Mouse (Mus musculus) liver, adult 2 months (tissue): ENCODE measurements at regions not wholly inside any gene's neighbourhood (a gene's known extent, or its start where the extent isn't known, plus 50 kb on each side); places are given as distances from the start of the nearest gene placed in this dataset.

Source experiments
- DNase-seq: peaks from one replicate; pipeline ENCODE4 v3.0.0-alpha.2; 2011; ENCODE audit warnings: low read depth, low spot score; ENCODE audit errors: extremely low read depth
- H3K27ac ChIP-seq: fragments of 200-500 bp; replicated peaks from 2 replicates; pipeline ENCODE4 v1.5.1; 2012; ENCODE audit warnings: low read depth, mild to moderate bottlenecking, control low read depth, inconsistent platforms, low read length; ENCODE audit not compliant: insufficient read depth
- H3K27me3 ChIP-seq: fragments of 200-500 bp; 2 replicates; pipeline ENCODE4 v1.6.1; 2012; ENCODE audit warnings: mild to moderate bottlenecking, moderate library complexity, low read length, inconsistent platforms; ENCODE audit not compliant: control insufficient read depth, insufficient read depth
- H3K36me3 ChIP-seq: fragments of 200-500 bp; 2 replicates; pipeline ENCODE4 v1.6.1; 2012; ENCODE audit warnings: low read length, inconsistent platforms; ENCODE audit not compliant: control insufficient read depth, insufficient read depth
- H3K4me1 ChIP-seq: fragments of 200-500 bp; 2 replicates; pipeline ENCODE4 v1.6.1; 2011; ENCODE audit warnings: low read length; ENCODE audit not compliant: control insufficient read depth, insufficient read depth
- H3K4me3 ChIP-seq: fragments of 200-500 bp; 2 replicates; pipeline ENCODE4 v1.5.1; 2011; ENCODE audit warnings: low read depth, mild to moderate bottlenecking, control low read depth, low read length, moderate library complexity; ENCODE audit not compliant: insufficient read depth
- H3K79me2 ChIP-seq: fragments of 200-500 bp; 2 replicates; pipeline ENCODE4 v1.6.1; 2012; ENCODE audit warnings: inconsistent platforms, mild to moderate bottlenecking, low read length, moderate library complexity; ENCODE audit not compliant: control insufficient read depth, insufficient read depth
- H3K9ac ChIP-seq: fragments of 200-500 bp; 2 replicates; pipeline ENCODE4 v1.6.1; 2012; ENCODE audit warnings: low read depth, mild to moderate bottlenecking, control low read depth, inconsistent platforms, low read length
- CTCF ChIP-seq: fragments of 200-500 bp; IDR thresholded peaks from 2 replicates; pipeline ENCODE4 v1.5.1; 2011; ENCODE audit warnings: low read depth, low read length, control low read depth
- POLR2A ChIP-seq: fragments of 200-500 bp; IDR thresholded peaks from 2 replicates; pipeline ENCODE4 v1.6.1; 2011; ENCODE audit warnings: low read length, control low read depth; ENCODE audit not compliant: insufficient read depth; ENCODE audit errors: extremely low read depth
- WGBS: fragments of 180-500 bp; shearing (Covaris S2); methylation state at CpG from one replicate; pipeline ENCODE4 v1.1.7; 2018; 5-methylcytosine and 5-hydroxymethylcytosine counted together

DNA sequence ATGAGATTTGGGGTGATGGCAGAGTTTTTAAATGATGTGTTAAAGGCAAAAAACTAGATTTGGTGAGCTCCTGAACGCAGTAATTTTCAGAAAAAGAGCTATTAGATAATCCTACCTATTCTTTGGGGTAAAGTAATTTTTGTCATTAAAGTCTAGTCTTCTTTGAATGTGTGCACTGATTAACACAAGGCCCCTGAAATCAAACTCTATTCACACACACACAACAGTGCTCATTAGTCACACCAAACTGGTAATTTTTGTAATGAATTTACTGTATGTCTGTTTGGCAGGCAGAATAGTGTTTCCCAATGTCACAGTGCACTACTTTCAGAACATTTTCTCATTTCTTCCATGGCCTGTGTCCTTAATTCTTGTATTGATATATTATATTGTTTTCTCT, 296.8 kb downstream of the Arl6ip6 start:
- 71% methylated on average over 1 of the region's 1 CpGs for WGBS

DNA sequence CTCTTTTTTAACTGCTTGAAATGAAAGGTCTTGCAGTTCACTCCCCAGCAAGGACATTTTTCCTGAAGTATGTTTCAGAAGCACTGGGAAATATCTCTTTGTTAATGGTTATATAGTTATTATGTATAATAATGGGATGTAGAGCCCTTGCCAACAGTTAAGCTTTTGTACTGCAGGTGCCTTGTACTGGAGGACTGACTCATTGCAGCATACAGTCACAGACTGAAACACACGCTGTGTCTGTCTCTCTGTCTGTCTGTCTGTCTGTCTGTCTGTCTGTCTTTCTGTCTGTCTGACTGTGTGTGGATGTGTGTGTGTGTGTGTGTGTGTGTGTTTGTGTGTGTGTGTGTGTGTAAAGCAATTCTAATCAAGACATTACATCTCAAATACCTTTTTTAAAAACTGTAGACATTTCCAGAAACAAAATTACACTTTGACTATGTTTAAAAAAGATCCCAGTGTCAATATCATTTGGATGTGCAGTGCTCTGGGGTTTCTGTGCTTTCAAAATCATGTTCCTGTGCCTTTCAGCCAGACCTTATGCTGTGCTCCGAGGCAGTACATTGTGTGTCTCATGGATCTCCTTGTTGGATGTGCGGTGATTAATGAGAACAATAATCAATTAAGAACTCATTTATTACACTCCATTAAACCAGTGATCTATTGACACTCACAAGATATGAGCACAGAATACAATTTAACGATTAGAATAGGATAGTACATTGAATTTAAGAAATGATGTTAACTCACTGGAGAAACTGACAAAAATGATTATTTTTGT, 299.5 kb downstream of the Arl6ip6 start:
- TF ChIP-seq CTCF (no peak), POLR2A (no peak)
- 73% methylated on average over 4 of the region's 4 CpGs for WGBS
- no peak overlapping the region for H3K4me3 ChIP-seq
- no peak overlapping the region for H3K27ac ChIP-seq
- no peaks in the 10 kb centered on the region for H3K4me1 ChIP-seq
- no peak overlapping the region for H3K9ac ChIP-seq
- no peaks in the 10 kb centered on the region for H3K36me3 ChIP-seq
- no peaks in the 10 kb centered on the region for H3K79me2 ChIP-seq
- no peaks in the 10 kb centered on the region for H3K27me3 ChIP-seq
- no peak for DNase-seq

More for the DNA sequence above, 296.8 kb downstream of the Arl6ip6 start:
- TF ChIP-seq POLR2A (no peak), CTCF (no peak)
- no peak overlapping the region for H3K4me3 ChIP-seq
- H3K36me3 ChIP-seq = no peaks in the 10 kb centered on the region
- H3K9ac ChIP-seq = no peak overlapping the region
- H3K4me1 ChIP-seq = no peaks in the 10 kb centered on the region
- H3K79me2 ChIP-seq = no peaks in the 10 kb centered on the region
- DNase-seq = no peak
- H3K27ac ChIP-seq = no peak overlapping the region
- no peaks in the 10 kb centered on the region for H3K27me3 ChIP-seq

DNA sequence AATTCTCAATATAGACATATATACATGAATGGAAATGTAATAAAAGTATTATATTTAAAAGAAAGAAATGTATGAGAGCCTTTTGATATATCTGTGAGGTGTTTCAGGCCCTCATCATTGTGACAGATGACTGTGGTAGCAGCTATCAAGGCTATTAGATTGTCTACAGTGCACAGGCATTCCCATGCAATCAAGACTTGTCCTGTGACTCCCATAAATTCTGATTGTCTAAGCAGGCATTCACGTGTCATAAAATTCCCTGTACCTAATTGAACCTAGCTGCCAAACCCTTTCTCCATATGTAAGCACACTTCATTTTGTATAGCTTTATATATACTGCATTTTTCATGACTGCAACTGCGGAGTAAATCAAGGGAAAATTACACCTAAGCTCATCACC, 301.3 kb downstream of the Arl6ip6 start:
- Histone ChIP-seq H3K79me2 (no peaks in the 10 kb centered on the region), H3K4me1 (no peaks in the 10 kb centered on the region), H3K27ac (no peak overlapping the region), H3K27me3 (no peaks in the 10 kb centered on the region), H3K4me3 (no peak overlapping the region), H3K9ac (no peak overlapping the region), H3K36me3 (no peaks in the 10 kb centered on the region)
- 72% methylated on average over 2 of the region's 2 CpGs for WGBS
- no peak for DNase-seq
- TF ChIP-seq POLR2A = no peak
- TF ChIP-seq CTCF = no peak

DNA sequence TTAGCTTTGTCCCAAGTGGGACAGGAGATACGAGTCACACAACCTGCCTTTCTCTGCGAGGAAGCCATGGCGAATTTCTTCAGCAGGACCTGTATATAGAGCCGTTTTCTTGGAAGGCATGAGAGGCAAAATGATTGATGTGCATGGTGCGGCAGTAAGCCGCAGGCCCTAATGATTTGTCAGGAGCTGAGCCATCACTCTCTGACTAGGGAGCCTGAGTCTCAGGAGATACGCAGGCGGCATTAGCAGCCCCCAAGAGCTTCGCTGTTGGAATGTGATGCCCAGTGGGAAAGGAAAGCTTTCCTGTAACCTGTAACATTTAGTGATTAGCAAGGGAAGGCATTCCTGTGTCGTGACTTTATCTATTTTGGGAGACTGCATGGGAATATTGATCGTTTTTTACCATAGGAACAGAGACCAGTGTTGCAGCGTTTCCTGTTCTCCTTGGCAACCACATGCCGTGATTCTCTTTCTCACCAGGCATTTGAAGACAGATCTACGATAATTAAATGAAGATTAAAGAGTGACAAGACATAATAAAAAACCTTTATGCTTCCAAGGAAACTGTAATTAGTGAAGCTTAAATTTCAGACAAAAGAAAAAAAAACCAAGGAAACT, 310.2 kb downstream of the Arl6ip6 start:
- Histone ChIP-seq H3K9ac (no peak overlapping the region), H3K27me3 (no peaks in the 10 kb centered on the region), H3K79me2 (no peaks in the 10 kb centered on the region), H3K36me3 (no peaks in the 10 kb centered on the region), H3K27ac (no peak overlapping the region), H3K4me3 (no peak overlapping the region), H3K4me1 (no peaks in the 10 kb centered on the region)
- no peak for DNase-seq
- TF ChIP-seq CTCF (no peak), POLR2A (no peak)
- WGBS = 58% methylated on average over 14 of the region's 14 CpGs

DNA sequence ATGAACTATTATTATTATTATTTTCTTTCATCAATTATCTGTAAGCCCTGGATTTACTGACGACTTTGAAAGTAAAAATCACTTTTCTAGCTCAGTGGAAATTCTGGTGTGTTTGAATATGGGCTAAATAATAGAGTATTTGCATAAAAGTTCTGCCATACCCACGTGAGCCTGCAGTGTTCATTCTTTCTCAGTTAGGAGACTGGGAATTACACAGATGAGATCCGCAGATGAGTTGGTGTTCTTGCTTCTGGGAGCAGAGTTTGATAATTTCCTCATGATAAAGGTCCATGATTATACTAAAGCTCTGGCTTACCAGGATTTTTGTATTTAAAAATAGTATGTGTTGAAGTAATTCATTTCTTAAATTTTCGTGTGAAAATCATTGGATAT, 310.7 kb downstream of the Arl6ip6 start:
- H3K27me3 ChIP-seq = no peaks in the 10 kb centered on the region

DNA sequence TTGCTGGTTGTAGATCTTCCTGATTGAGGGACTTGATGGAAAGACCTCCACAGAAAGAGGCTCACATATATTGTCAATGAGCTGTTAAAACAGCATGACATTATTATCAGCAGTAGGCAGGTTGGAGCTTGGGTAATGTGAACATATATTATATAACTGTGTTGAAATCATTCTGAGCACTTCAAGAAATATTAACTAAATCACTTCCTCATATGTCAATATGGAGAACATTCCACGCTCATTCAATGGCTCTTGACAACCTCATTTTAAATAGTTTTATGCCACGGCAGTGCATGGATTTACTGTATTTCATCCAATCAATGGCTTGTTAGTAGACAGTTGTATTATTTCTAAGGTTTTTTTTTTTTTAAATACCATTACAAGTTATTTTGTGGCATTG, 350.6 kb downstream of the Arl6ip6 start:
- no peak for DNase-seq
- H3K27me3 ChIP-seq = no peaks in the 10 kb centered on the region
- H3K4me3 ChIP-seq = no peak overlapping the region
- H3K27ac ChIP-seq = no peak overlapping the region
- no peak for TF ChIP-seq CTCF
- no peak for TF ChIP-seq POLR2A
- no peak overlapping the region for H3K9ac ChIP-seq
- H3K79me2 ChIP-seq = no peaks in the 10 kb centered on the region
- WGBS = 86% methylated on average over 2 of the region's 2 CpGs
- H3K36me3 ChIP-seq = no peaks in the 10 kb centered on the region
- H3K4me1 ChIP-seq = no peaks in the 10 kb centered on the region

More for the DNA sequence above, 310.7 kb downstream of the Arl6ip6 start:
- no peaks in the 10 kb centered on the region for H3K36me3 ChIP-seq
- no peak overlapping the region for H3K27ac ChIP-seq
- H3K4me3 ChIP-seq = no peak overlapping the region
- WGBS = 59% methylated on average over 4 of the region's 4 CpGs
- H3K9ac ChIP-seq = no peak overlapping the region
- no peaks in the 10 kb centered on the region for H3K4me1 ChIP-seq
- no peaks in the 10 kb centered on the region for H3K79me2 ChIP-seq
- TF ChIP-seq CTCF (no peak), POLR2A (no peak)
- no peak for DNase-seq
